Mouse (Mus musculus) CD4-positive, CD25-positive, alpha-beta regulatory T cell (primary cell): ENCODE results near the gene Pcdh17. TPM values are rescaled to one million over a fixed set of nuclear protein-coding genes. Genes with fewer than 3 reads are reported as not detected.

Experiments
- polyA plus RNA-seq: library from polyadenylated mRNA; unstranded; fragments of 100-300 nt; shearing (Covaris generic); gene quantifications from one replicate; pipeline ENCODE4 v1.2.1, GENCODE M21; 2017

Gene Pcdh17
- polyA plus RNA-seq = 0.17 TPM

GRCm38 (mm10) chr14:84443288-84443686, at the start of gene Pcdh17:
Pcdh17 (plus strand) TSS chr14:84443563.

